In genomic region chr11:107465969-107466368, GRCm38 (mm10) we compare ENCODE assay signal across 23 mouse cellular contexts. TPM values are rescaled to one million over a fixed set of nuclear protein-coding genes. Genes with fewer than 3 reads are reported as not detected.
DNase-seq lines count a peak whose midpoint lies in the region; ATAC-seq and TF ChIP-seq lines count a peak whose summit lies in the region.
"Had no signal": no experiment of that assay in that cellular context is flagged by ENCODE, and none has a peak within 500 bp of the region (broad histone marks: within the 10 kb centered on the region; RNA-seq: fewer than 3 reads in every experiment).

No protein-coding gene starts in this region.

- no peak overlapping the region for H3K4me3 ChIP-seq in heart, embryonic 12.5 days
- H3K4me3 ChIP-seq in kidney, postnatal 0 days (replicated peaks; ENCODE audit: low read depth, low read length), result no peak overlapping the region
- peak overlapping the region; percentile 7 to 20 for H3K4me3 ChIP-seq in MEL (ENCODE audit: control insufficient read depth in 1 of 2, insufficient read depth in 1 of 2, low read depth in 2 of 2, low read length in 2 of 2)
- no peak overlapping the region for H3K4me3 ChIP-seq in liver, embryonic 16.5 days (ENCODE audit: low read depth, low read length)
- H3K4me3 ChIP-seq: heart, embryonic 13.5 days; hindbrain, embryonic 13.5 days; limb, embryonic 13.5 days; lung, embryonic 15.5 days had no signal

- no peaks in the 10 kb centered on the region for H3K36me3 ChIP-seq in heart, embryonic 12.5 days
- H3K36me3 ChIP-seq in kidney, postnatal 0 days (ENCODE audit: insufficient read depth, low read length), result no peaks in the 10 kb centered on the region
- H3K36me3 ChIP-seq in MEL (ENCODE audit: control insufficient read depth in 1 of 2, insufficient read depth in 2 of 2, low read length in 2 of 2), result peaks cover 0 to 33% of the 10 kb centered on the region in 2 experiments; a peak in 3 of 4 replicates
- no peaks in the 10 kb centered on the region for H3K36me3 ChIP-seq in liver, embryonic 16.5 days (ENCODE audit: control insufficient read depth, insufficient read depth)
- H3K36me3 ChIP-seq: heart, embryonic 13.5 days; hindbrain, embryonic 13.5 days; lung, embryonic 15.5 days had no signal

- peaks cover 4% of the 10 kb centered on the region; the same call in 1 of the 2 replicates for H3K9me3 ChIP-seq in heart, embryonic 12.5 days (replicated peaks)
- no peaks in the 10 kb centered on the region for H3K9me3 ChIP-seq in kidney, postnatal 0 days (replicated peaks; ENCODE audit: low read length)
- H3K9me3 ChIP-seq in MEL (replicated peaks; ENCODE audit: insufficient read depth, low read length), result no peaks in the 10 kb centered on the region
- no peaks in the 10 kb centered on the region for H3K9me3 ChIP-seq in liver, embryonic 16.5 days (replicated peaks; ENCODE audit: control insufficient read depth, low read length)
- H3K9me3 ChIP-seq: G1E; heart, embryonic 13.5 days; hindbrain, embryonic 13.5 days; limb, embryonic 13.5 days; lung, embryonic 15.5 days had no signal

- peak; percentile 85 for DNase-seq in heart, adult 11 months
- DNase-seq in kidney, postnatal 0 days (ENCODE audit: low spot score), result no peak
- DNase-seq in kidney, postnatal 14 days, result no peak
- peak; percentile 70 for DNase-seq in MEL (ENCODE audit: low read depth, low spot score)
- no peak for DNase-seq in left cerebral cortex, adult 9 months (ENCODE audit: low spot score in 2 of 2)
- DNase-seq in lung, postnatal 14 days, result no peak
- DNase-seq: adrenal gland, postnatal 10 days; cerebellum, adult 2 months; cerebellum, postnatal 36 days; gastrocnemius, postnatal 10 days; lung, postnatal 4 days; midbrain, embryonic 14.5 days; right cerebral cortex, postnatal 14 days had no signal

- no peaks in the 10 kb centered on the region for H3K27me3 ChIP-seq in heart, embryonic 12.5 days (replicated peaks)
- H3K27me3 ChIP-seq in kidney, postnatal 0 days (ENCODE audit: insufficient read depth, low read length), result no peaks in the 10 kb centered on the region
- H3K27me3 ChIP-seq in MEL (ENCODE audit: control insufficient read depth in 1 of 2, insufficient read depth in 2 of 2, low read length in 2 of 2), result no peaks in the 10 kb centered on the region
- no peaks in the 10 kb centered on the region for H3K27me3 ChIP-seq in liver, embryonic 16.5 days (ENCODE audit: control insufficient read depth, insufficient read depth, low read depth, low read length)
- H3K27me3 ChIP-seq: heart, embryonic 13.5 days; hindbrain, embryonic 13.5 days; limb, embryonic 13.5 days; lung, embryonic 15.5 days had no signal

- no peak overlapping the region for H3K4me2 ChIP-seq in heart, embryonic 12.5 days
- H3K4me2 ChIP-seq in kidney, postnatal 0 days (ENCODE audit: low read length), result 0 out of 2 replicates have a peak overlapping the region, but pooled peaks have one; percentile 0
- no peak overlapping the region for H3K4me2 ChIP-seq in liver, embryonic 16.5 days (ENCODE audit: low read depth, low read length)
- H3K4me2 ChIP-seq: heart, embryonic 13.5 days; hindbrain, embryonic 13.5 days; lung, embryonic 15.5 days had no signal

- H3K27ac ChIP-seq in heart, embryonic 12.5 days (ENCODE audit: poor library complexity, severe bottlenecking), result no peak overlapping the region
- H3K27ac ChIP-seq in kidney, postnatal 0 days, result peak overlapping the region; percentile 43; the same call in 1 of the 2 replicates
- H3K27ac ChIP-seq in MEL (ENCODE audit: control insufficient read depth, low read depth, low read length), result peak overlapping the region; percentile 74
- H3K27ac ChIP-seq in liver, embryonic 16.5 days (ENCODE audit: low read length), result peak overlapping the region; percentile 29
- H3K27ac ChIP-seq: heart, embryonic 13.5 days; hindbrain, embryonic 13.5 days; limb, embryonic 13.5 days; lung, embryonic 15.5 days had no signal

- WGBS in heart, embryonic 12.5 days, result 75% methylated on average over 1 of the region's 1 CpGs
- WGBS in kidney, postnatal 0 days, result 42% methylated on average over 1 of the region's 1 CpGs
- WGBS in liver, embryonic 16.5 days (ENCODE audit: insufficient replicate concordance), result 25% methylated on average over 1 of the region's 1 CpGs

- no peak for ATAC-seq in heart, embryonic 12.5 days (ENCODE audit: insufficient number of reproducible peaks, low FRiP score)
- ATAC-seq in kidney, postnatal 0 days (replicated peaks; ENCODE audit: low FRiP score, low read depth), result no peak
- ATAC-seq in liver, embryonic 16.5 days (ENCODE audit: low read depth), result no peak
- ATAC-seq: CD4-positive, CD25-positive, alpha-beta regulatory T cell, adult 4 months; forebrain, embryonic 14.5 days; inflammation-experienced regulatory T-cells, adult 6 months had no signal

- H3K9ac ChIP-seq in heart, embryonic 12.5 days, result no peak overlapping the region
- H3K9ac ChIP-seq in kidney, postnatal 0 days (ENCODE audit: low read depth, low read length), result no peak overlapping the region
- peak overlapping the region; percentile 53 for H3K9ac ChIP-seq in MEL (ENCODE audit: control insufficient read depth, low read depth, low read length, poor library complexity, severe bottlenecking)
- H3K9ac ChIP-seq in liver, embryonic 16.5 days (ENCODE audit: low read depth, low read length), result no peak overlapping the region
- H3K9ac ChIP-seq: heart, embryonic 13.5 days; hindbrain, embryonic 13.5 days; limb, embryonic 13.5 days; lung, embryonic 15.5 days had no signal

- no peak; a peak in 1 of 4 replicates for TF ChIP-seq POLR2A in MEL (IDR thresholded peaks at IDR 0.05; ENCODE audit: control insufficient read depth in 1 of 2, insufficient read depth in 1 of 2, low read depth in 1 of 2, low read length in 2 of 2, poor library complexity in 1 of 2)

- no peak for TF ChIP-seq RAD21 in MEL (IDR thresholded peaks at IDR 0.05; ENCODE audit: low read depth, low read length)

- peaks cover 78% of the 10 kb centered on the region for H3K79me2 ChIP-seq in MEL (ENCODE audit: control insufficient read depth, insufficient read depth, low read length, poor library complexity)

- peaks cover 17% of the 10 kb centered on the region for H3K4me1 ChIP-seq in heart, embryonic 12.5 days (replicated peaks)
- no peaks in the 10 kb centered on the region; the same call in 1 of the 2 replicates for H3K4me1 ChIP-seq in kidney, postnatal 0 days (replicated peaks; ENCODE audit: insufficient read depth, low read length)
- peaks cover 23 to 29% of the 10 kb centered on the region in 2 experiments for H3K4me1 ChIP-seq in MEL (ENCODE audit: control insufficient read depth in 1 of 2, insufficient read depth in 2 of 2, low read length in 2 of 2)
- H3K4me1 ChIP-seq in liver, embryonic 16.5 days (ENCODE audit: control insufficient read depth, low read depth, low read length), result peaks cover 39% of the 10 kb centered on the region

- no peak for TF ChIP-seq CTCF in kidney, postnatal 0 days (IDR thresholded peaks at IDR 0.05; ENCODE audit: low read depth)
- no peak for TF ChIP-seq CTCF in MEL (IDR thresholded peaks at IDR 0.05 in 2 of 3, conservative IDR thresholded peaks at IDR 0.05 in 1 of 3; ENCODE audit: control insufficient read depth in 1 of 3, insufficient read depth in 1 of 3, low read depth in 2 of 3, low read length in 3 of 3, poor library complexity in 1 of 3, severe bottlenecking in 1 of 3)

- no peak for TF ChIP-seq EP300 in MEL (IDR thresholded peaks at IDR 0.05; ENCODE audit: low read depth in 1 of 2, low read length in 2 of 2)

TF ChIP-seq in MEL, 35 proteins besides CTCF, POLR2A, EP300 and RAD21:
- TF ChIP-seq TBP (IDR thresholded peaks at IDR 0.05; ENCODE audit: low read depth, low read length) (0 out of 2 replicates have a peak, but pooled peaks have one; percentile 6), MAZ (IDR thresholded peaks at IDR 0.05; ENCODE audit: low read depth, low read length) (no peak; the same call in 1 of the 2 replicates), ZNF384 (IDR thresholded peaks at IDR 0.05; ENCODE audit: low read depth, low read length) (peak; percentile 91), TCF12 (IDR thresholded peaks at IDR 0.05; ENCODE audit: low read depth, low read length) (no peak), ETS1 (IDR thresholded peaks at IDR 0.05; ENCODE audit: low read depth, low read length) (no peak), TAL1 (IDR thresholded peaks at IDR 0.05; ENCODE audit: low read length) (no peak), MXI1 (IDR thresholded peaks at IDR 0.05; ENCODE audit: low read depth, low read length) (0 out of 2 replicates have a peak, but pooled peaks have one; percentile 25), JUND (IDR thresholded peaks at IDR 0.05; ENCODE audit: low read depth, low read length) (no peak), CHD1 (IDR thresholded peaks at IDR 0.05; ENCODE audit: low read depth, low read length) (no peak), SIN3A (IDR thresholded peaks at IDR 0.05; ENCODE audit: low read length) (no peak; the same call in 1 of the 2 replicates), NRF1 (IDR thresholded peaks at IDR 0.05; ENCODE audit: insufficient read depth, low read depth, low read length, poor library complexity, severe bottlenecking) (no peak)

RNA-seq across cellular contexts. Expression of gene Pitpnc1, which starts 4.5 kb away (rescaled TPM):
- polyA plus RNA-seq in heart, embryonic 12.5 days (2016; fragmentation: Nextera tagmentation; extraction: Ambion mirVana), result 7.9 and 8.2 TPM in 2 replicates
- 19.6 and 21.8 TPM in 2 replicates for polyA plus RNA-seq in kidney, postnatal 0 days (2015; fragmentation: Nextera tagmentation; extraction: Ambion mirVana)
- total RNA-seq in MEL (2012; rRNA removed), result 19.3 and 31.9 TPM in 2 replicates
- polyA plus RNA-seq in MEL (2012; ENCODE audit: insufficient read depth in 1 of 2, insufficient read length in 2 of 2, low read depth in 1 of 2, low replicate concordance in 2 of 2, missing spikeins in 1 of 2), result 10 to 100 TPM in 1 of 2 experiments, not detected in 1; 25.3 TPM
- polyA plus RNA-seq in liver, embryonic 16.5 days (2015; fragmentation: Nextera tagmentation; extraction: Ambion mirVana), result 7.6 and 9.2 TPM in 2 replicates

RNA-seq across cellular contexts. Expression of gene Psmd12, which starts 13.3 kb away (rescaled TPM):
- polyA plus RNA-seq in heart, embryonic 12.5 days (2016; fragmentation: Nextera tagmentation; extraction: Ambion mirVana), result 156 and 160 TPM in 2 replicates
- 151 and 163 TPM in 2 replicates for polyA plus RNA-seq in kidney, postnatal 0 days (2015; fragmentation: Nextera tagmentation; extraction: Ambion mirVana)
- total RNA-seq in MEL (2012; rRNA removed), result 149 and 173 TPM in 2 replicates
- polyA plus RNA-seq in MEL (2012; ENCODE audit: insufficient read depth in 1 of 2, insufficient read length in 2 of 2, low read depth in 1 of 2, low replicate concordance in 2 of 2, missing spikeins in 1 of 2), result 100 to 1,000 TPM; 139 to 437 TPM
- 79.2 and 81.0 TPM in 2 replicates for polyA plus RNA-seq in liver, embryonic 16.5 days (2015; fragmentation: Nextera tagmentation; extraction: Ambion mirVana)

Comparison
In these comparisons a context has a peak if more than half of its experiments do, and no peak if none do; other contexts are left out.
1. DNase-seq: peak in heart, adult 11 months (single experiment) and MEL (single experiment); none in kidney, postnatal 0 days (single experiment), kidney, postnatal 14 days (single experiment), left cerebral cortex, adult 9 months (0 of 2) and lung, postnatal 14 days (single experiment).
2. H3K4me3 ChIP-seq: peak in MEL (2 of 2); none in heart, embryonic 12.5 days (single experiment), kidney, postnatal 0 days (single experiment) and liver, embryonic 16.5 days (single experiment).